ENCODE assay signal across 10 mouse cellular contexts in the genomic region with DNA sequence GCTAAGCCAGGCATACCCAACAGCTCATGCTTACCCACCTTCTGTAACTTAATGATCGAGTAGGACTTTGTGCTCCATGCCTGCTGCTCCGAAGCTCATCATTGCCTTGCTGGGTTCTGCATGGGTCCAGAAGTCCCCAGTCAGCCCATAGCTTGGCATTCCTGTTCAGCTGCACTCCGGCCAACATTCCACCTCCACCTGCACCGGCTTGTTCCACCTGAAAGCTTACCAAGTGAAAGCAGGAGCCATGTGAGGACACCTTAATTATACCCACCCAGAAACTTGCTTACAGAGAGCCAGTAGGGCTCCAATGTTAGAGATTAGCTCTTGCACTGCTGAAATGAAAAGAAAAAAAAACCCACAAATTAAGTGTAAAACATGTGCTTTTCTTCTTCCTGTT. TPM values are rescaled to one million over a fixed set of nuclear protein-coding genes. Genes with fewer than 3 reads are reported as not detected.
DNase-seq lines count a peak whose midpoint lies in the region; ATAC-seq and TF ChIP-seq lines count a peak whose summit lies in the region.
"Had no signal": no experiment of that assay in that cellular context is flagged by ENCODE, and none has a peak within 500 bp of the region (broad histone marks: within the 10 kb centered on the region; RNA-seq: fewer than 3 reads in every experiment).

No protein-coding gene starts in this region.

- H3K27ac ChIP-seq in forebrain, embryonic 16.5 days (ENCODE audit: low read length) = no peak overlapping the region
- H3K27ac ChIP-seq in forebrain, embryonic 10.5 days = no peak overlapping the region
- no peak overlapping the region for H3K27ac ChIP-seq in midbrain, embryonic 11.5 days (ENCODE audit: low read depth, low read length)
- no peak overlapping the region for H3K27ac ChIP-seq in midbrain, embryonic 13.5 days
- H3K27ac ChIP-seq in kidney, postnatal 0 days = peak overlapping the region; percentile 38
- H3K27ac ChIP-seq in stomach, postnatal 0 days (replicated peaks) = peak overlapping the region; percentile 79
- H3K27ac ChIP-seq: neural tube, embryonic 12.5 days had no signal

- H3K9me3 ChIP-seq in forebrain, embryonic 16.5 days (ENCODE audit: control insufficient read depth, low read length) = no peaks in the 10 kb centered on the region
- H3K9me3 ChIP-seq in forebrain, embryonic 10.5 days = no peaks in the 10 kb centered on the region
- H3K9me3 ChIP-seq in midbrain, embryonic 11.5 days (ENCODE audit: control insufficient read depth, low read length) = no peaks in the 10 kb centered on the region
- no peaks in the 10 kb centered on the region for H3K9me3 ChIP-seq in midbrain, embryonic 13.5 days
- no peaks in the 10 kb centered on the region for H3K9me3 ChIP-seq in kidney, postnatal 0 days (replicated peaks; ENCODE audit: low read length)
- H3K9me3 ChIP-seq in stomach, postnatal 0 days (ENCODE audit: control insufficient read depth, low read length) = no peaks in the 10 kb centered on the region
- H3K9me3 ChIP-seq: neural tube, embryonic 12.5 days had no signal

- H3K27me3 ChIP-seq in forebrain, embryonic 16.5 days (replicated peaks; ENCODE audit: control insufficient read depth, insufficient read depth, low read length) = no peaks in the 10 kb centered on the region
- no peaks in the 10 kb centered on the region for H3K27me3 ChIP-seq in forebrain, embryonic 10.5 days (ENCODE audit: poor library complexity, severe bottlenecking)
- no peaks in the 10 kb centered on the region for H3K27me3 ChIP-seq in midbrain, embryonic 11.5 days (ENCODE audit: control insufficient read depth, insufficient read depth, low read length)
- no peaks in the 10 kb centered on the region for H3K27me3 ChIP-seq in midbrain, embryonic 13.5 days
- no peaks in the 10 kb centered on the region for H3K27me3 ChIP-seq in kidney, postnatal 0 days (ENCODE audit: insufficient read depth, low read length)
- H3K27me3 ChIP-seq in stomach, postnatal 0 days (ENCODE audit: control insufficient read depth, insufficient read depth, low read length) = no peaks in the 10 kb centered on the region
- H3K27me3 ChIP-seq: neural tube, embryonic 12.5 days had no signal

- H3K36me3 ChIP-seq in forebrain, embryonic 16.5 days (ENCODE audit: control insufficient read depth, insufficient read depth) = no peaks in the 10 kb centered on the region
- H3K36me3 ChIP-seq in forebrain, embryonic 10.5 days (replicated peaks) = no peaks in the 10 kb centered on the region
- H3K36me3 ChIP-seq in midbrain, embryonic 11.5 days (ENCODE audit: control insufficient read depth, insufficient read depth, low read length) = no peaks in the 10 kb centered on the region
- no peaks in the 10 kb centered on the region for H3K36me3 ChIP-seq in midbrain, embryonic 13.5 days
- H3K36me3 ChIP-seq in kidney, postnatal 0 days (ENCODE audit: insufficient read depth, low read length) = no peaks in the 10 kb centered on the region
- H3K36me3 ChIP-seq in stomach, postnatal 0 days (ENCODE audit: control insufficient read depth, insufficient read depth, low read length) = no peaks in the 10 kb centered on the region
- H3K36me3 ChIP-seq: neural tube, embryonic 12.5 days had no signal

- no peaks in the 10 kb centered on the region; the same call in 1 of the 2 replicates for H3K4me1 ChIP-seq in forebrain, embryonic 16.5 days (replicated peaks; ENCODE audit: control insufficient read depth, insufficient read depth, low read length)
- no peaks in the 10 kb centered on the region for H3K4me1 ChIP-seq in forebrain, embryonic 10.5 days
- H3K4me1 ChIP-seq in midbrain, embryonic 11.5 days (ENCODE audit: control insufficient read depth, insufficient read depth, low read length) = no peaks in the 10 kb centered on the region
- H3K4me1 ChIP-seq in midbrain, embryonic 13.5 days (replicated peaks) = 0 out of 2 replicates have a peak, but pooled peaks cover 3% of the 10 kb centered on the region
- peaks cover 6% of the 10 kb centered on the region; the same call in 1 of the 2 replicates for H3K4me1 ChIP-seq in kidney, postnatal 0 days (replicated peaks; ENCODE audit: insufficient read depth, low read length)
- H3K4me1 ChIP-seq in stomach, postnatal 0 days (replicated peaks; ENCODE audit: control insufficient read depth, insufficient read depth) = no peaks in the 10 kb centered on the region
- H3K4me1 ChIP-seq: neural tube, embryonic 12.5 days had no signal

- no peak overlapping the region for H3K9ac ChIP-seq in forebrain, embryonic 16.5 days (replicated peaks; ENCODE audit: low read depth, low read length)
- no peak overlapping the region for H3K9ac ChIP-seq in midbrain, embryonic 11.5 days (ENCODE audit: low read length)
- H3K9ac ChIP-seq in midbrain, embryonic 13.5 days (replicated peaks) = no peak overlapping the region
- H3K9ac ChIP-seq in kidney, postnatal 0 days (ENCODE audit: low read depth, low read length) = no peak overlapping the region
- no peak overlapping the region for H3K9ac ChIP-seq in stomach, postnatal 0 days (ENCODE audit: low read length)
- H3K9ac ChIP-seq: neural tube, embryonic 12.5 days had no signal

- peak; percentile 10; the same call in 1 of the 2 replicates for ATAC-seq in forebrain, embryonic 16.5 days
- no peak for ATAC-seq in midbrain, embryonic 11.5 days (ENCODE audit: low FRiP score)
- no peak for ATAC-seq in midbrain, embryonic 13.5 days
- ATAC-seq in kidney, postnatal 0 days (replicated peaks; ENCODE audit: low FRiP score, low read depth) = peak; percentile 89
- no peak for ATAC-seq in stomach, postnatal 0 days (ENCODE audit: low FRiP score, low TSS enrichment)

- TF ChIP-seq EP300 in stomach, postnatal 0 days (optimal IDR thresholded peaks at IDR 0.05) = no peak

- H3K4me2 ChIP-seq in forebrain, embryonic 16.5 days (ENCODE audit: low read length) = no peak overlapping the region
- no peak overlapping the region for H3K4me2 ChIP-seq in midbrain, embryonic 11.5 days
- H3K4me2 ChIP-seq in midbrain, embryonic 13.5 days (replicated peaks) = no peak overlapping the region
- H3K4me2 ChIP-seq in kidney, postnatal 0 days (ENCODE audit: low read length) = no peak overlapping the region
- 0 out of 2 replicates have a peak overlapping the region, but pooled peaks have one; percentile 11 for H3K4me2 ChIP-seq in stomach, postnatal 0 days (replicated peaks; ENCODE audit: low read depth)
- H3K4me2 ChIP-seq: neural tube, embryonic 12.5 days had no signal

- 88% methylated on average over 4 of the region's 4 CpGs for WGBS in forebrain, embryonic 16.5 days
- WGBS in forebrain, embryonic 10.5 days = 89% methylated on average over 4 of the region's 4 CpGs
- WGBS in midbrain, embryonic 11.5 days = 89% methylated on average over 4 of the region's 4 CpGs
- 89% methylated on average over 4 of the region's 4 CpGs for WGBS in midbrain, embryonic 13.5 days
- 75% methylated on average over 4 of the region's 4 CpGs for whole genome bisulfite sequencing in kidney, postnatal 0 days
- WGBS in stomach, postnatal 0 days = 60% methylated on average over 4 of the region's 4 CpGs

- TF ChIP-seq CTCF in kidney, postnatal 0 days (IDR thresholded peaks at IDR 0.05; ENCODE audit: low read depth) = no peak
- no peak for TF ChIP-seq CTCF in stomach, postnatal 0 days (IDR thresholded peaks at IDR 0.05; ENCODE audit: low read depth)

- H3K4me3 ChIP-seq in forebrain, embryonic 16.5 days (replicated peaks; ENCODE audit: low read length) = no peak overlapping the region
- H3K4me3 ChIP-seq in forebrain, embryonic 10.5 days = no peak overlapping the region
- no peak overlapping the region for H3K4me3 ChIP-seq in midbrain, embryonic 11.5 days (ENCODE audit: low read depth, low read length)
- H3K4me3 ChIP-seq in midbrain, embryonic 13.5 days (replicated peaks) = no peak overlapping the region
- H3K4me3 ChIP-seq in kidney, postnatal 0 days (replicated peaks; ENCODE audit: low read depth, low read length) = no peak overlapping the region
- H3K4me3 ChIP-seq in stomach, postnatal 0 days (ENCODE audit: low read depth, low read length) = no peak overlapping the region
- H3K4me3 ChIP-seq: neural tube, embryonic 12.5 days had no signal

- no peak for DNase-seq in forebrain, embryonic 10.5 days (ENCODE audit: extremely low spot score, low spot score)
- peak; percentile 47 for DNase-seq in midbrain, embryonic 11.5 days (ENCODE audit: low spot score, missing footprints)
- DNase-seq in kidney, postnatal 0 days (ENCODE audit: low spot score) = peak; percentile 28
- DNase-seq in stomach, postnatal 0 days (ENCODE audit: low spot score) = no peak
- no peak for DNase-seq in testis, postnatal 10 days (ENCODE audit: low spot score)
- no peak for DNase-seq in frontal cortex, postnatal 10 days (ENCODE audit: low spot score in 2 of 2)
- DNase-seq: cerebellum, adult 11-12 months had no signal

RNA-seq across cellular contexts. Expression of a gene that starts 17.3 kb away (rescaled TPM):
- polyA plus RNA-seq in forebrain, embryonic 16.5 days (2015; fragmentation: Nextera tagmentation; extraction: Ambion mirVana) = 2.5 and 3.7 TPM in 2 replicates
- 2.2 and 2.6 TPM in 2 replicates for polyA plus RNA-seq in forebrain, embryonic 10.5 days (2016; fragmentation: Nextera tagmentation; extraction: Ambion mirVana)
- polyA plus RNA-seq in midbrain, embryonic 11.5 days (2014; fragmentation: Nextera tagmentation; extraction: Ambion mirVana) = 3.5 and 4.5 TPM in 2 replicates
- polyA plus RNA-seq in midbrain, embryonic 13.5 days (2015; fragmentation: Nextera tagmentation; extraction: Ambion mirVana) = 1.5 and 1.7 TPM in 2 replicates
- polyA plus RNA-seq in kidney, postnatal 0 days (2015; fragmentation: Nextera tagmentation; extraction: Ambion mirVana) = 4.1 and 4.6 TPM in 2 replicates
- polyA plus RNA-seq in stomach, postnatal 0 days (2015; fragmentation: Nextera tagmentation; extraction: Ambion mirVana) = 11.9 and 13.5 TPM in 2 replicates

Comparison
In these comparisons a context has a peak if more than half of its experiments do, and no peak if none do; other contexts are left out.
1. ATAC-seq: peak in forebrain, embryonic 16.5 days (single experiment) and kidney, postnatal 0 days (single experiment); none in midbrain, embryonic 11.5 days (single experiment), midbrain, embryonic 13.5 days (single experiment) and stomach, postnatal 0 days (single experiment).
2. H3K27ac ChIP-seq: peak in kidney, postnatal 0 days (single experiment) and stomach, postnatal 0 days (single experiment); none in forebrain, embryonic 16.5 days (single experiment), forebrain, embryonic 10.5 days (single experiment), midbrain, embryonic 11.5 days (single experiment) and midbrain, embryonic 13.5 days (single experiment).
3. DNase-seq: peak in midbrain, embryonic 11.5 days (single experiment) and kidney, postnatal 0 days (single experiment); none in forebrain, embryonic 10.5 days (single experiment), stomach, postnatal 0 days (single experiment), testis, postnatal 10 days (single experiment) and frontal cortex, postnatal 10 days (0 of 2).